Mouse (Mus musculus): Measurements from ENCODE around the gene Il25.
"Not testable (repeated sequence)": the region's sequence is repeated elsewhere in the genome, so short reads cannot be mapped to it uniquely, and the experiment has no call there.

Gene Il25

GRCm38 (mm10) chr14:54953664-54954206 lies 21.2 kb downstream of the Il25 start:
- DNase-seq (ENCODE audit: low read depth, low spot score): no peak

- DNase-seq (ENCODE audit: low read depth, low spot score): no peak
These were observed 22.0 kb downstream of the Il25 start for GRCm38 (mm10) chr14:54954474-54954873.

- no peak for DNase-seq (ENCODE audit: low read depth, low spot score)
These were observed 23.0 kb downstream of the Il25 start for GRCm38 (mm10) chr14:54955481-54955880.

GRCm38 (mm10) chr14:54956533-54956932 lies 24.0 kb downstream of the Il25 start:
- DNase-seq (ENCODE audit: low read depth, low spot score): no peak

- no peak for DNase-seq (ENCODE audit: low read depth, low spot score)
These were observed 26.0 kb downstream of the Il25 start for GRCm38 (mm10) chr14:54958503-54958902.

GRCm38 (mm10) chr14:54959197-54959596 lies 26.7 kb downstream of the Il25 start:
- DNase-seq (ENCODE audit: low read depth, low spot score): no peak

- not testable (repeated sequence) for DNase-seq (ENCODE audit: low read depth, low spot score)
These were observed 27.5 kb downstream of the Il25 start for GRCm38 (mm10) chr14:54959853-54960613.

GRCm38 (mm10) chr14:54960769-54961168 lies 28.3 kb downstream of the Il25 start:
- peak; percentile 16 for DNase-seq (ENCODE audit: low read depth, low spot score)

GRCm38 (mm10) chr14:54961487-54961886 lies 29.0 kb downstream of the Il25 start:
- no peak for DNase-seq (ENCODE audit: low read depth, low spot score)

GRCm38 (mm10) chr14:54962714-54963113 lies 30.2 kb downstream of the Il25 start:
- DNase-seq (ENCODE audit: low read depth, low spot score): no peak

- DNase-seq (ENCODE audit: low read depth, low spot score): no peak
These were observed 31.2 kb downstream of the Il25 start for GRCm38 (mm10) chr14:54963727-54964126.

- no peak for DNase-seq (ENCODE audit: low read depth, low spot score)
These were observed 32.5 kb downstream of the Il25 start for GRCm38 (mm10) chr14:54965044-54965443.

- DNase-seq (ENCODE audit: low read depth, low spot score): no peak
These were observed 33.1 kb downstream of the Il25 start for GRCm38 (mm10) chr14:54965631-54966030.

- no peak for DNase-seq (ENCODE audit: low read depth, low spot score)
These were observed 34.0 kb downstream of the Il25 start, which contains the start of gene Myh6 for GRCm38 (mm10) chr14:54966320-54966977. Gene Myh6 (minus strand): TSS chr14:54966927.

- no peak for DNase-seq (ENCODE audit: low read depth, low spot score)
These were observed 35.4 kb downstream of the Il25 start for GRCm38 (mm10) chr14:54967874-54968273.

GRCm38 (mm10) chr14:54968344-54968743 lies 35.8 kb downstream of the Il25 start:
- DNase-seq (ENCODE audit: low read depth, low spot score): no peak

GRCm38 (mm10) chr14:54972786-54973185 lies 40.3 kb downstream of the Il25 start:
- DNase-seq (ENCODE audit: low read depth, low spot score): not testable (repeated sequence)

- DNase-seq (ENCODE audit: low read depth, low spot score): no peak
These were observed 41.7 kb downstream of the Il25 start for GRCm38 (mm10) chr14:54974068-54974791.

GRCm38 (mm10) chr14:54976633-54977032 lies 44.1 kb downstream of the Il25 start, which contains the start of gene Gm17428:
Gene Gm17428 (plus strand): TSS chr14:54976933.
- no peak for DNase-seq (ENCODE audit: low read depth, low spot score)

- DNase-seq (ENCODE audit: low read depth, low spot score): no peak
These were observed 46.2 kb downstream of the Il25 start for GRCm38 (mm10) chr14:54978664-54979063.

- no peak for DNase-seq (ENCODE audit: low read depth, low spot score)
These were observed 49.4 kb downstream of the Il25 start for GRCm38 (mm10) chr14:54981934-54982333.
